Mouse (Mus musculus): ENCODE results near the gene Dgkh.

DNA sequence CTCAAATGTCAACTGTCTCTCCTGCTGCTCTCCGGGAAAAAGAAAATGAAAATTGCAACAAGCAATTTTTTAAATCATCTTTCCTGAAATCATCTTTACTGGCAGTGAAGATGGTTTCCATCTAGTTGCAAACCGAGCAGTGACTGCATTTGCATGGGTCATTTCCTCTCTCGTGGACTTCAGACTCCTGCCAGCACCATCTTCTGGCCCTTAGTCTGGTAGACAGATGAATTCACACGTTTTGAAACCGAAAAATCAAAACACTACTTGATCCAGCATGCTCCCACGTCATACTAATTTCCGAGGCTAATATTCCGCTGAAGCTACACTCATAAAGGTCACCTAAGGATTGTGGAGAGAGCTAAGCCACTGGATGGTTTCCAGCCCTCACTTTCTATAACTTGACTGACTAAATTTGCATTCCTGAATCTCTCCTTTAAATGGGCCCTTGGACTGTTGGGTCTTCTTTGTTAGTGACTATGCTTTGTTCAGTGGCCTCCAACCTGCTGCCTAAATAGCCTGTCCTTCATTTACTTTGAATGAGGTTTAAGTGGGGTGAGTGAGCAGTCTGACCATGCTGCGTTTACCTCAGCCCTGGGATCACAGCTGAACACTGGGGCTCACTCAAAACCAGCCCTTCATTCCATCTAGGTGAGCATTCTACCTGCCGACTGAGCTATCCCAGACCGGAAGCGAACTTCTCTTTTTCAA, 945 bp upstream of the Dgkh start:
- TF ChIP-seq CTCF (IDR thresholded peaks at IDR 0.05), result no peak
- no peak for TF ChIP-seq EP300 (IDR thresholded peaks at IDR 0.05)

Data from lung, postnatal 0 days (tissue).